Mouse (Mus musculus): ENCODE measurements around the gene Myf5. TPM values are rescaled to one million over a fixed set of nuclear protein-coding genes. Genes with fewer than 3 reads are reported as not detected.

Gene Myf5
- polyA plus RNA-seq, 2 experiments = 0.01 TPM; not detected in 1

DNA sequence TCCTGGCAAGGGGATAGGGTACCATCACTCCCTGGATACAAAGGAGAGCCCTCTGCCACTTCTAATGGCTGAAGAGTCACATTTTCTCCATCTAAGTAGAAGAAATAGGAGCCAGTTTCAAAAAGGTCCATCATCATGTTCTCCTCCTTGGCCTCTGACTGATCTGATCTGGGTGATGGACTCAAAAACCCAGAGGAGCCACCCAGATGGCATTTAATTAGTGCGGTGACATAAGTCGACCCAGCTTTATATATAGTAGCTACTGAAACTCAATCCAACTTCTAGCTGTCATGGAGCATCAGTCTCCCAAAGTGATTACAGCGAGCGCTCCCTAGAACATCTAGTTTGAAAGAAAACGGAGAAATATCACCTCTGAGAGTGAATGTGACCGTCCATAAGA, 8.6 kb upstream of the Myf5 start, which contains the start of gene Myf6:
TSS of gene Myf6 (minus strand) at position 170 of the 400 bp plus-strand sequence.
- Histone ChIP-seq H3K4me2 (ENCODE audit: low read depth) (no peak within 1 kb of the TSS), H3K9me3 (ENCODE audit: control insufficient read depth, low read length) (no peaks in the 10 kb centered on the region), H3K9ac (replicated peaks) (no peak within 1 kb of the TSS), H3K4me3 (ENCODE audit: insufficient read depth in 1 of 2, low read depth in 2 of 2, low read length in 2 of 2) (no peak within 1 kb of the TSS), H3K27ac (no peak within 1 kb of the TSS), H3K4me1 (replicated peaks; ENCODE audit: control insufficient read depth in 2 of 2, insufficient read depth in 2 of 2, low read length in 1 of 2) (no peaks in the 10 kb centered on the region), H3K36me3 (replicated peaks; ENCODE audit: control insufficient read depth, insufficient read depth, low read depth) (no peaks in the 10 kb centered on the region), H3K27me3 (ENCODE audit: control insufficient read depth, insufficient read depth, low read length) (no peaks in the 10 kb centered on the region)
- no peak for TF ChIP-seq CTCF (IDR thresholded peaks at IDR 0.05; ENCODE audit: low read depth)
- TF ChIP-seq EP300 (IDR thresholded peaks at IDR 0.05; ENCODE audit: low read depth) = no peak
- no peak for DNase-seq (ENCODE audit: low read depth in 3 of 3, low spot score in 3 of 3)
- ATAC-seq (ENCODE audit: insufficient read depth) = no peak
- WGBS (ENCODE audit: insufficient replicate concordance) = 65% methylated on average over 6 of the region's 6 CpGs

DNA sequence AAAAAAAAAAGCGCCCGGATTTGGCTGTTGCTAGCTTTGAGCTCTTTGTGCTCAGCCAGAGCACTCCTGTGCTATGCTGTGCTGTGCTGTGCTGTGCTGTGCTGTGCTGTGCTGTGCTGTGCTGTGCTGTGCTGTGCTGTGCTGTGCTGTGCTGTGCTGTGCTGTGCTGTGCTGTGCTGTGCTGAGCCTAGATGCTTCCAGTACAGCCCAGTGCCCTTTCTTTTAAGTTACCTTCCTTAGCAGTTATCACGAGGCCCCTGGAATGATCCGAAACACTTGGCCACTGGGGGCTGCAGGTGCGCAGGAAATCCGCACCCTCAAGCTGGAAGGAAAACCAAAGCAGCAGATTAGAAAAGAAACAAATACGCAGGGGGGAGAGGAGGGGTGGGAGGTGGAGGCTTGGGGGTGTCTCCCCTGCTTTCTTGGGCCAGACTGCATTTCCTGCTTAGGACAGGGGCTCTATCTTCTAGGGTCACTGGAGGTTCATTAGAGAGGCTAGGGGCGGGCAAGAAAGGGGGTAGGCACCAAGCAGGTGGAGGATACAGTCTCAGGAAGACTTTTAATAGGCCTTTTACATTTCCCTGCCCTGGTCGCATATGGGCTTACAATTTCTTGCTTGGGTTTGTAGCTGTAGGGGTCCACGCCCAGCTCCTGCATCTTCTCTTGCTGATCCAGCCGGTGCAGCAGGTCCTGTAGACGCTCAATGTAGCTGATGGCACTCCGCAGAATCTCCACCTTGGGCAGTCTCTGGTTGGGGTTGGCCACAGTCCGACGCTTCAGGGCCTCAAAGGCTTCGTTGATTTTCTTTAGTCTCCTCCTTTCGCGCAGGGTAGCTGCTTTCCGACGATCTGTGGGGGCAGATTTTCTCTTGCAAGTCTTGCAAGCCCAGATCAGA, 7.9 kb upstream of the Myf5 start:
- H3K4me1 ChIP-seq (replicated peaks; ENCODE audit: control insufficient read depth in 2 of 2, insufficient read depth in 2 of 2, low read length in 1 of 2) = no peaks in the 10 kb centered on the region
- no peak overlapping the region for H3K9ac ChIP-seq (replicated peaks)
- ATAC-seq (ENCODE audit: insufficient read depth) = no peak
- WGBS (ENCODE audit: insufficient replicate concordance) = 36% methylated on average over 19 of the region's 20 CpGs
- no peak for DNase-seq (ENCODE audit: low read depth in 3 of 3, low spot score in 3 of 3)
- no peak overlapping the region for H3K4me2 ChIP-seq (ENCODE audit: low read depth)
- H3K4me3 ChIP-seq (ENCODE audit: insufficient read depth in 1 of 2, low read depth in 2 of 2, low read length in 2 of 2) = no peak overlapping the region
- H3K27ac ChIP-seq = no peak overlapping the region
- H3K36me3 ChIP-seq (replicated peaks; ENCODE audit: control insufficient read depth, insufficient read depth, low read depth) = no peaks in the 10 kb centered on the region
- H3K9me3 ChIP-seq (ENCODE audit: control insufficient read depth, low read length) = no peaks in the 10 kb centered on the region
- no peak for TF ChIP-seq CTCF (IDR thresholded peaks at IDR 0.05; ENCODE audit: low read depth)
- TF ChIP-seq EP300 (IDR thresholded peaks at IDR 0.05; ENCODE audit: low read depth) = no peak
- no peaks in the 10 kb centered on the region for H3K27me3 ChIP-seq (ENCODE audit: control insufficient read depth, insufficient read depth, low read length)

GRCm38 (mm10) chr10:107492867-107493579, 7.1 kb upstream of the Myf5 start:
- no peak for TF ChIP-seq CTCF (IDR thresholded peaks at IDR 0.05; ENCODE audit: low read depth)
- no peak for TF ChIP-seq EP300 (IDR thresholded peaks at IDR 0.05; ENCODE audit: low read depth)
- H3K4me2 ChIP-seq (ENCODE audit: low read depth) = no peak overlapping the region
- WGBS (ENCODE audit: insufficient replicate concordance) = 36% methylated on average over 18 of the region's 18 CpGs
- H3K9me3 ChIP-seq (ENCODE audit: control insufficient read depth, low read length) = no peaks in the 10 kb centered on the region
- H3K4me3 ChIP-seq (ENCODE audit: insufficient read depth in 1 of 2, low read depth in 2 of 2, low read length in 2 of 2) = no peak overlapping the region
- ATAC-seq (ENCODE audit: insufficient read depth) (no peak), DNase-seq (ENCODE audit: low read depth in 3 of 3, low spot score in 3 of 3) (no peak)
- H3K36me3 ChIP-seq (replicated peaks; ENCODE audit: control insufficient read depth, insufficient read depth, low read depth) = no peaks in the 10 kb centered on the region
- no peak overlapping the region for H3K27ac ChIP-seq
- no peaks in the 10 kb centered on the region for H3K27me3 ChIP-seq (ENCODE audit: control insufficient read depth, insufficient read depth, low read length)
- no peaks in the 10 kb centered on the region for H3K4me1 ChIP-seq (replicated peaks; ENCODE audit: control insufficient read depth in 2 of 2, insufficient read depth in 2 of 2, low read length in 1 of 2)
- no peak overlapping the region for H3K9ac ChIP-seq (replicated peaks)

- Histone ChIP-seq H3K4me3 (ENCODE audit: insufficient read depth in 1 of 2, low read depth in 2 of 2, low read length in 2 of 2) (no peak overlapping the region), H3K4me2 (ENCODE audit: low read depth) (no peak overlapping the region), H3K36me3 (replicated peaks; ENCODE audit: control insufficient read depth, insufficient read depth, low read depth) (no peaks in the 10 kb centered on the region), H3K27ac (no peak overlapping the region), H3K27me3 (ENCODE audit: control insufficient read depth, insufficient read depth, low read length) (no peaks in the 10 kb centered on the region), H3K9ac (replicated peaks) (no peak overlapping the region), H3K4me1 (replicated peaks; ENCODE audit: control insufficient read depth in 2 of 2, insufficient read depth in 2 of 2, low read length in 1 of 2) (no peaks in the 10 kb centered on the region), H3K9me3 (ENCODE audit: control insufficient read depth, low read length) (no peaks in the 10 kb centered on the region)
- 17% methylated on average over 12 of the region's 12 CpGs for WGBS (ENCODE audit: insufficient replicate concordance)
- TF ChIP-seq EP300 (IDR thresholded peaks at IDR 0.05; ENCODE audit: low read depth) = no peak
- no peak for TF ChIP-seq CTCF (IDR thresholded peaks at IDR 0.05; ENCODE audit: low read depth)
- DNase-seq (ENCODE audit: low read depth in 3 of 3, low spot score in 3 of 3) (no peak), ATAC-seq (ENCODE audit: insufficient read depth) (no peak)
These were observed 2.9 kb upstream of the Myf5 start for GRCm38 (mm10) chr10:107488654-107489315.

- WGBS (ENCODE audit: insufficient replicate concordance) = 47% methylated on average over 12 of the region's 12 CpGs
- no peak for ATAC-seq (ENCODE audit: insufficient read depth)
These were observed 836 bp upstream of the Myf5 start for GRCm38 (mm10) chr10:107486770-107487169.

More at GRCm38 (mm10) chr10:107486770-107487169, 836 bp upstream of the Myf5 start:
- Histone ChIP-seq H3K4me1 (replicated peaks; ENCODE audit: control insufficient read depth in 2 of 2, insufficient read depth in 2 of 2, low read length in 1 of 2) (no peaks in the 10 kb centered on the region), H3K27ac (no peak overlapping the region), H3K27me3 (ENCODE audit: control insufficient read depth, insufficient read depth, low read length) (no peaks in the 10 kb centered on the region), H3K4me3 (ENCODE audit: insufficient read depth in 1 of 2, low read depth in 2 of 2, low read length in 2 of 2) (no peak overlapping the region), H3K4me2 (ENCODE audit: low read depth) (no peak overlapping the region), H3K9ac (replicated peaks) (no peak overlapping the region), H3K36me3 (replicated peaks; ENCODE audit: control insufficient read depth, insufficient read depth, low read depth) (no peaks in the 10 kb centered on the region), H3K9me3 (ENCODE audit: control insufficient read depth, low read length) (no peaks in the 10 kb centered on the region)
- TF ChIP-seq CTCF (IDR thresholded peaks at IDR 0.05; ENCODE audit: low read depth) (no peak), EP300 (IDR thresholded peaks at IDR 0.05; ENCODE audit: low read depth) (no peak)
- no peak for DNase-seq (ENCODE audit: low read depth in 3 of 3, low spot score in 3 of 3)

All from liver, embryonic 14.5 days (tissue).